Mouse (Mus musculus) G1E (cell line): ENCODE measurements around the gene Gm10097. TPM values are rescaled to one million over a fixed set of nuclear protein-coding genes. Genes with fewer than 3 reads are reported as not detected.

Source experiments
- ATAC-seq: 2 replicates; pipeline ENCODE4 v1.8.0; 2016; ENCODE audit warnings: mild to moderate bottlenecking; ENCODE audit not compliant: insufficient number of reproducible peaks, poor library complexity, low FRiP score, severe bottlenecking; ENCODE audit errors: extremely low read depth
- DNase-seq: peaks from one replicate; pipeline ENCODE4 v3.0.0; 2012; ENCODE audit warnings: low spot score
- H3K27me3 ChIP-seq: 2 replicates; pipeline ENCODE4 v1.6.1; 2012; ENCODE audit warnings: mild to moderate bottlenecking, low read length, inconsistent platforms; ENCODE audit not compliant: insufficient read depth
- H3K36me3 ChIP-seq: replicated peaks from 2 replicates; pipeline ENCODE3; 2012; ENCODE audit warnings: mild to moderate bottlenecking, inconsistent platforms
- H3K4me1 ChIP-seq: 2 replicates; pipeline ENCODE4 v1.6.1; 2012; ENCODE audit warnings: low read depth, low read length, inconsistent platforms, mixed read lengths; ENCODE audit not compliant: insufficient read depth
- H3K4me3 ChIP-seq: 2 replicates; pipeline ENCODE4 v1.5.1; 2012; ENCODE audit warnings: low read depth, mild to moderate bottlenecking, inconsistent platforms, low read length, moderate library complexity, mixed read lengths
- H3K9me3 ChIP-seq: replicated peaks from 2 replicates; pipeline ENCODE4 v1.6.1; 2012; ENCODE audit warnings: inconsistent platforms
- CTCF ChIP-seq: IDR thresholded peaks from 2 replicates; pipeline ENCODE4 v1.5.1; 2012; ENCODE audit warnings: low read depth, low read length, inconsistent platforms, mixed read lengths
- GATA1 ChIP-seq: IDR thresholded peaks from 2 replicates; pipeline ENCODE4 v1.6.1; 2012; ENCODE audit warnings: borderline replicate concordance, low read length, inconsistent platforms, mixed read lengths
- GATA2 ChIP-seq: IDR thresholded peaks from 2 replicates; pipeline ENCODE4 v1.6.1; 2012; ENCODE audit warnings: low read depth, low read length, inconsistent platforms, borderline replicate concordance
- POLR2AphosphoS5 ChIP-seq: IDR thresholded peaks from 2 replicates; pipeline ENCODE4 v1.6.1; 2012; ENCODE audit warnings: low read depth, low read length, inconsistent platforms; ENCODE audit not compliant: insufficient replicate concordance
- TAL1 ChIP-seq: conservative IDR thresholded peaks from 2 replicates; pipeline ENCODE4 v1.6.1; 2012; ENCODE audit warnings: low read depth, low read length, inconsistent platforms, mixed read lengths
- polyA plus RNA-seq: library from polyadenylated mRNA; stranded (reverse); fragments of >175 nt; gene quantifications from 2 replicates; pipeline ENCODE4 v1.2.3, GENCODE M21; 2012
- total RNA-seq, 2 experiments: library from RNA; stranded (forward) in 1 of 2; stranded (reverse) in 1 of 2; fragments of 200-1000 nt in 1 of 2; fragments of >200 nt in 1 of 2; fragmentation: Nextera tagmentation in 1 of 2; gene quantifications; 2 replicates each; pipeline ENCODE4 v1.2.3; 2014 to 2017

Gm10097 gene
- total and polyA plus RNA-seq, 3 experiments: 0.27 TPM; not detected in 2

GRCm38 (mm10) chr10:5056940-5057339 is 12.1 kb upstream of the Gm10097 start:
- Histone ChIP-seq H3K4me1 (no peaks in the 10 kb centered on the region), H3K9me3 (no peaks in the 10 kb centered on the region), H3K36me3 (peaks cover 35% of the 10 kb centered on the region), H3K4me3 (no peak overlapping the region), H3K27me3 (no peaks in the 10 kb centered on the region)
- DNase-seq (no peak), ATAC-seq (no peak)
- no peak for TF ChIP-seq GATA1
- no peak for TF ChIP-seq TAL1
- no peak for TF ChIP-seq CTCF
- TF ChIP-seq POLR2AphosphoS5: no peak
- TF ChIP-seq GATA2: no peak

GRCm38 (mm10) chr10:5057661-5058060 is 11.3 kb upstream of the Gm10097 start:
- Histone ChIP-seq H3K4me3 (no peak overlapping the region), H3K36me3 (peaks cover 29% of the 10 kb centered on the region), H3K9me3 (no peaks in the 10 kb centered on the region), H3K27me3 (no peaks in the 10 kb centered on the region), H3K4me1 (no peaks in the 10 kb centered on the region)
- DNase-seq (no peak), ATAC-seq (no peak)
- TF ChIP-seq TAL1: no peak
- no peak for TF ChIP-seq GATA1
- no peak for TF ChIP-seq GATA2
- no peak for TF ChIP-seq POLR2AphosphoS5
- TF ChIP-seq CTCF: no peak

GRCm38 (mm10) chr10:5058876-5059275 is 10.1 kb upstream of the Gm10097 start:
- Histone ChIP-seq H3K9me3 (no peaks in the 10 kb centered on the region), H3K4me3 (no peak overlapping the region), H3K27me3 (no peaks in the 10 kb centered on the region), H3K36me3 (peaks cover 32% of the 10 kb centered on the region), H3K4me1 (no peaks in the 10 kb centered on the region)
- no peak for TF ChIP-seq GATA1
- ATAC-seq: no peak
- DNase-seq: no peak

- DNase-seq (no peak), ATAC-seq (no peak)
- no peaks in the 10 kb centered on the region for H3K27me3 ChIP-seq
- no peaks in the 10 kb centered on the region for H3K9me3 ChIP-seq
- TF ChIP-seq POLR2AphosphoS5 (no peak), CTCF (no peak), TAL1 (no peak), GATA1 (no peak), GATA2 (no peak)
- peaks cover 29% of the 10 kb centered on the region for H3K36me3 ChIP-seq
- no peaks in the 10 kb centered on the region for H3K4me1 ChIP-seq
- no peak overlapping the region for H3K4me3 ChIP-seq
Measured at GRCm38 (mm10) chr10:5059983-5060382, 9.0 kb upstream of the Gm10097 start.

- TF ChIP-seq POLR2AphosphoS5: no peak
- TF ChIP-seq TAL1: no peak
- TF ChIP-seq CTCF: no peak
- no peak for TF ChIP-seq GATA2
- TF ChIP-seq GATA1: no peak
- H3K36me3 ChIP-seq: peaks cover 30% of the 10 kb centered on the region
- H3K27me3 ChIP-seq: no peaks in the 10 kb centered on the region
- H3K9me3 ChIP-seq: no peaks in the 10 kb centered on the region
- DNase-seq (no peak), ATAC-seq (no peak)
- H3K4me1 ChIP-seq: no peaks in the 10 kb centered on the region
- H3K4me3 ChIP-seq: no peak overlapping the region
Measured at GRCm38 (mm10) chr10:5067113-5067512, 1.9 kb upstream of the Gm10097 start.

- TF ChIP-seq CTCF: no peak
- no peak for TF ChIP-seq TAL1
- no peak for TF ChIP-seq POLR2AphosphoS5
- TF ChIP-seq GATA2: no peak
- no peak for TF ChIP-seq GATA1
- H3K9me3 ChIP-seq: no peaks in the 10 kb centered on the region
- H3K27me3 ChIP-seq: no peaks in the 10 kb centered on the region
- ATAC-seq (no peak), DNase-seq (no peak)
- no peaks in the 10 kb centered on the region for H3K4me1 ChIP-seq
- H3K4me3 ChIP-seq: no peak overlapping the region
- peaks cover 27% of the 10 kb centered on the region for H3K36me3 ChIP-seq
Measured at GRCm38 (mm10) chr10:5070168-5070940, 1.4 kb downstream of the Gm10097 start.

GRCm38 (mm10) chr10:5070941-5071231 is 1.9 kb downstream of the Gm10097 start:
- Histone ChIP-seq H3K36me3 (peaks cover 31% of the 10 kb centered on the region), H3K27me3 (no peaks in the 10 kb centered on the region), H3K4me1 (no peaks in the 10 kb centered on the region), H3K4me3 (no peak overlapping the region), H3K9me3 (no peaks in the 10 kb centered on the region)
- DNase-seq: no peak
- TF ChIP-seq GATA1: no peak
- no peak for TF ChIP-seq GATA2
- no peak for TF ChIP-seq CTCF
- no peak for TF ChIP-seq TAL1
- TF ChIP-seq POLR2AphosphoS5: no peak
- ATAC-seq: no peak
